Mouse (Mus musculus) layer of hippocampus, adult 18-20 months (tissue): ENCODE data around the gene A3galt2. TPM values are rescaled to one million over a fixed set of nuclear protein-coding genes. Genes with fewer than 3 reads are reported as not detected.

Source experiments
- DNase-seq, 2 experiments: peaks; one replicate each; pipeline ENCODE4 v3.0.0; 2022; ENCODE audit warnings: low spot score in 2 of 2
- long read RNA-seq: library from polyadenylated mRNA; stranded (forward); transcript quantifications from one replicate; pipeline ENCODE4 v2.0.0, GENCODE M21; 2021
- total RNA-seq, 2 experiments: library from RNA; stranded (reverse); gene quantifications; 2 replicates each; pipeline ENCODE4 v1.2.3; 2021

Gene A3galt2
- under 1 TPM; 0.28 to 0.35 TPM for total RNA-seq
- long read RNA-seq: 0 reads

DNA sequence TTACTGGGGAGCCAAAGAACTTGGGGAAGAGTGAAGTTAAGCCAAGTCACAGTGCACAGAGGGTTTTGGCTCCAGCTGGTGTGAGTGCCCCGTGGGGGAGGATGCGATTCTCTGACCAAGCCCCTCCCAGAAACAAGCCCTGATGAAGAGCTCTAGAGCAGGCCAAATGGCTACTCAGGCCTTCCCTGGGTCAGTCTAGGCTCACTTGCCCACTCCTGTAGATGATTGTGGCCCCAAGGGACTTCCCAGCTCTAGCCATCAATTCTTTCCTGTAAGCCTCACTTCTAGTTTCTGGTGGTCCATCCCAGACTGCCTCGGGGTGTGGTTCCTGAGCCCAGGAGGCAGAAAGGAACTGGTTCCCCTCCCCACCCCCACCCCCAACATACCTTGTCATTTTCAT lies at the start of gene A3galt2:
TSS of gene A3galt2 (plus strand) at position 301 of the 400 bp plus-strand sequence.
- DNase-seq: no peak

DNA sequence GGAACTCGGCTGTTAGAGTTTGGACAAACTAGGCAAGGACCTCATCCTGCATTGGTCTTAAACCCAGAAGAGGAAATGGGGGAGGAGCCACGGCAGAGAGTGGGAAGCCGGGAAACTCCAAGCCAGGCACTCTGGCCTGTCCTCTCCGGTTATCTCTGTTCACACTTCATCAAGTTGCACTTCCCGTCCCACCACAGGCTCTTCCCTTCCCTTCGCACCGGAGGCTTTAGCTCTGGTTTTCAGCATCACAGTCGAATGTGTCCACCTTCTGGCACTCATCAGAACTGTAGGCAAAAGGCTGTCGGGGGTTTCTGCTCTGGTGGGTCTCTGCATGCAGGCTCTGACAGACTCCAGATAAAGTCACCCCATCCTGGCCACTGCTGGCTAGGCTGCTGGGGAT lies 48.5 kb upstream of the A3galt2 start:
- DNase-seq: no peak

DNA sequence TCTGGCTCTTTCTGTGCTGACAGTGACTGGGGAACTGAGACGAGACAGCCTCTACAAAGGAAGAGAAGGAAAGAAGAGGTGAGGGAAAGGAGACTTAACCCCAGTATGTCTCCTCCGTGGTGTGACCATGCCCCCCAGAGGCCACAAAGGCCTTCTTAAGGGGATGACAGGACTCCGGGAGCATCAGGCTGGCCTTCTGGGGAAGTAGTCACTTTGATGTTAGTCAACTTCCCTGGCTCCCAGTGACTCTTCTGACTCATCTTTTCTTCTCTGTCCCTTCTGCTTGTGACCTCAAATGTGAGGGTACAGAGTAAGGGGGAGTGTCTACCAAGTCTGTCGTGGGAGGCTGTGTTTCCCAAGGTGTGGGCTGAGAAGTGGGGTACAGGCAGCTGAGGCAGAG lies 47.8 kb upstream of the A3galt2 start:
- DNase-seq: no peak

DNA sequence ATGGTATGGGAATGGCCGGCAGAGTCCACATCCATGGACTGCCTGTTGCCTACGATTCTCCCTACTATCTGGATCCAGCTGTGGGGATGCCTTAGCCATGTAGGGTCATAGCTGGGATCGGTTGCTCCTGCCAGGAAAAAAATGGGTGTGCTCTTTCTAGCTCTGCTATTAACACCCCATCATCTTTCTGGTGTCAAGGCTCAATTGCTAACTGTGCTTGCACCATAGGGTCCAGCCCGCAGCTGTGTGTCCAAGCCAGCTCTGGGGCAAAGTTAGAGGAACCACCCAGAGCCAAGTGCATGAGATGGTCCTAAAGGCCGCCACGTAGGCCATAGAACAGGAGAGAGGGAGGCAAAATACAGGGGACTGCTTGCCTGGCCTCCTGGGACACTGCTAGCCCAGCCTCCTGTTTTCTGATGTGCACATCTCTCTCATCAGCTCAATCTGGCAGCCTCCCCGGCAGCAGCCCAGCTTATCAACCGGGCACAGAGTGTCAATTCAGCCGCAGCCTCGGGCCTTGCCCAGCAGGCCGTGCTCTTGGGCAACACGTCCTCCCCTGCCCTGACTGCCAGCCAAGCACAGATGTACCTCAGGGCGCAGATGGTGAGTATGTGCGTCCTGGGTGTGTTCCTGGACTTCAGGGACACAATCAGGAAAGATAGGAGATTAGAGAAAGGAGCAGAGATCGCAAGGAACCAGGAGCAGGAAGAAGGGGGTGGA lies 45.9 kb upstream of the A3galt2 start:
- no peak for DNase-seq

DNA sequence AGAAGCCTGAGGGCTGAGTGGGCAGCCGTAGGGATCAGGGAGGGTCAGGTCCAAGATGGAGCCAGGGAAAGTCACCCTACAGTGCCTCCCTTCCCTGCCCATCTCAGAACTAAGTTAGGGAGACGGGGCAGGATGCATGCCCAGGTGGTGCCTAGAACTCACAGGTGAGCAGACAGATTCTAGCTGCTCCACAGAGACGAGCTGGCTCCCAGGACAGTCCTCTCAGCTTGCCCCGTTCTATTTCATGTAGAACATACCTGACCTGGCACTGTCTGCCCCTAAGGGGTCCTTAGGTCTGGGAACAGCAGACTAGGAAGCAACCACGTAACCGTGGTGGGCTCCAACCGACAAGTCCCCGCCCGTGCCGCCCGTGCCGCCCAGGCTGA lies 45.4 kb upstream of the A3galt2 start:
- no peak for DNase-seq

DNA sequence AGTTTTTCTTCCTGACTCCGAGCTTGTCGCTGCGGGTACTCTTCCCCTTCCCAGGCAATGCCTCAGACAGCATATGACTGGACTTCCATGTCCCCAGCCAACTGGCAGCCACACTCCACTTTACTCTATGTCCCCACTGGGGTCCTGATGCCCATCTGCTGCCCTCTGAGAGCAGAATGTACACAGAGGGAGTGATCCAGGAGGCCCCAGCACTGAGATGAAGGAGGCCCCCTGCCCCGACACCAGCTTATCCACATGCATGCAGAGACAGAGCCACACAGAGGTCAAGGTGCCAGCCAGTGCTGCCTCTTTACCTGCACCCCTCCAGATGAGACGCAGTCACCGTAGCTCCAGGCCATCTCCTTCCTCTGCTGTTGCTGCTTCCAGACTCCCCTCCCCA lies 44.9 kb upstream of the A3galt2 start:
- no peak for DNase-seq

DNA sequence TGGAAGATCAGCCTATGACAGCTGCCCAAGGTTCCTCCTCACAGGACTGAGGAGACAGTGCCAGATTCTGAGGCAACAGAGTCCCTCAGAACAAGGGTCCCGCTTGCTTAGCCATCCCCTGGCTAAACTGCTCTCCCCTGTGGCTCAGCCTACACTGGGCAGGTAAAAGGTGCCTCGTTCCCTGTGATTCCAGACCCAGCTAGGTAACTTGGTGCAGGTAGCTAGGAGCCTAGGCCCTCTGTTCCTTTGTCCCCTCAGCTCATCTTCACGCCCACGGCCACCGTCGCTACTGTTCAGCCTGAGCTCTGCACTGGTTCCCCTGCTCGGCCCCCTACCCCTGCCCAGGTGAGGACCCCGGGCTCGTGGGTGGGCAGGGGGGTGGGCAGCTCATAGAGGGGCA lies 44.4 kb upstream of the A3galt2 start:
- DNase-seq: no peak

DNA sequence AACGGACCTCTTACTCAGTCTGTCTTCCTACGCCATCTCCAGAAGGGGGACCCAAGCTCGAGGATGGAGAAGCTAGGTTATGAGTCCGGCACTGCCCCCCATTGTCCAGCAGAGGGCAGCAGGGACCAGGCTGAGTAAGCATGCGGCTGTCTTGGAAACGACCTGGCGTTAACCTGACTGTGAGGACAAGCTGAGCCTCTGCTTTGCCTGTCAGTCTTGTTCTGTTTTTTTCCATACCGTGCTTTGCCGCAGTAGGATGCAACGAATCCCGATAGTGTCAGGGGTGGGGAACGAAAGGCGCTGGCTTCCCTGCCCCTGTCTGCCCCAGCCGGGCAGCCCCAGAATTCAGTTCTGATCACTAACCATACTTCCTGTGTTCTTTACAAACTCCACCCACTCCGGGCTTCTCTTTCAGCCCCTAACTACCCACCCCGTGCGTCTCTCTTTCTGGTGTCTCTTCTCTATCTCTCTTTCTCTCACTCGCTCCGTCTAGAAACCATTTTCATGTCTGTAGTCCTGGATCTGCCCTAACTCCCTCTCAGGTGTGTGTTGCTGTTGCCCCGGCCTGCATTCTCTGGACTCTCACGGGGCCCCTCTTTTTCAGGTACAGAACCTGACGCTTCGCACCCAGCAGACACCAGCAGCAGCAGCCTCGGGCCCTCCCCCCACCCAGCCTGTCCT lies 43.6 kb upstream of the A3galt2 start:
- DNase-seq: peak; percentile 78 to 96

DNA sequence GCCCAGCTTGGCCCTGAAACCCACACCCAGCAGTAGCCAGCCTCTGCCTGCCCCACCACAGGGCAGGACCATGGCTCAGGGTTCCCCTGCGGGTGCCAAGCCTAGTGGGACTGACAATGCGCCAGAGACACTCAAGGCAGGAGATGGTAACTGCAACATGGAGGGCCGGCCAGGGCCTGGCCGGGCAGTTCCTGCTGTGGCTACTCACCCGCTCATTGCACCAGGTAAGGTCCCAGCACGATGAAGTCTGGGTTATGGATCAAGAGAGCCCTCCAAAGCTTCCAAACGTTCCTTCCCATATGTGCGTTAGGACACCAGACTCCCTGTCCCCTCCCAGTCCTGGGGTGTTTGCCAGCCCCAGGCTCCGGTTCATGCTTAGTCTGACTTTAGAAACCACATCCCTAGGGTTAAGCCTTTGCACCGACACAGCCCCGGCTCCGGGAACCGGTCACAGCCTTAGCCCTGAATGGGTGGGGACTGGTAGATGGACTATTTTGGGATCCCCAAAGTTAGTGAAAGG lies 43.0 kb upstream of the A3galt2 start:
- DNase-seq: no peak

DNA sequence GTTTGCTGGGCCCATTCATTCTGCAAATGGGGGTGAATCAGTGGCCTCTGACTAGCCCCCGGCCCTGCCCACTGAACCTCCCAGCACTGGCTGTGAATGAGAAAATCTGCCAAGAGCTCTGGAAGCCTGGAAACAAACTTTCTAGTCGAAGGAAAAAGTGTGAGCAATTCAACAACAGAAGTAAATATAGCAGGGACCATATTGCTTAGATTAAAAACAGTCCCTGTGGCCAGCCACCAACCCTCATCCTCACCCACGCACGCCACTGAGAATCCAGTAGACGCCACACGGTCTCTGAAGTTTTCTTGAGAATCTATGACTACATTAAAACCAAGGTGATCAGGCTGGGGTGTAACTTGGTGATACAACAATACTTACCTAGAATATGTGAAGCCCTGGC lies 42.2 kb upstream of the A3galt2 start:
- DNase-seq: no peak

DNA sequence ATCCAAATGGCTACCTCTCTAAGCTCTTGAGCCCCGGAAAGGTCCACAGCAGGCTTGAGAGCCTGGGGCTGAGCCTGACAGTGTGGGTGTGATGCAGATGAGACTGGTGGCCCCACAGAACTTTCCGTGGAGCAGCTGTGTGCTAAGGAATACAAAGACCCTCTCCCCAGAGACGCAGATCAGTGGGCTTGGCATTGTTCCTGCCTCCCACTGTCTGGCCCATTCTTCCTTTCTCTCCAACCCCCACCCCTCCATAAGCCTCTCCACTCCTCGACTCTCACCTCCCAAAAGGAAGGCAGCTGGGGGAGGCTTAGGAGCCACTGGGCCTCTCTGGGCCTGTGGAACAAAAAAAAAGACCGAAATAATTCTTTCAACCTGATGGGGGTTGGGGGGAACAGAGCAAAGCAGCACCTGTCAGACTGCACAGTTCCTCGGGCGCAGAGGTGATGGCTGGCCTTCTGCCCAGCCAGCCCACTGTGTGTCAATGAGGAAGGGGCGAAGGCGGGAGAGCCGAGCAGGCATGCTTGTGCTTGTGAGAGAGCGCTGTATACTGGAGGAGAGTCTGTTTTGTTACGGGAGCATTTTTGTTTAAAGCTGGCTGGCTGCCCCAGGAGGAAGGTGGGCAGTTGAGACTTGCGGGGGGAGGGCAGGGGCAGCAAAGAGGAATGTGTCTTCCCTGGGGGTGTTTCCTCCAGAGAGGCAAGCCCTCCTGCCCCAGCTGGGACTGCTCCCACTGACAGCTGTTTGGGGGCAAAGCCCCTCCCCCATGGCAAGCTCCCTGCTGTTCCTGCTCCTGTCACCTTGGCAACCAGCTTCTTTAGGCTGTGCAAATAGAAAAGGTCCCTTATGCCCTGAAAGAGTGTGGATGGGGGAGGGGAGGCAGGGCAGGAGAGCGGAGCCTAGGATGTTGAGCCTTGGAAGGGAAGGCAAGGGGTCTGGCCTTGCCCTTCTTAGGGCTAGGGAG lies 39.6 kb upstream of the A3galt2 start:
- DNase-seq: peak; percentile 61 to 65

DNA sequence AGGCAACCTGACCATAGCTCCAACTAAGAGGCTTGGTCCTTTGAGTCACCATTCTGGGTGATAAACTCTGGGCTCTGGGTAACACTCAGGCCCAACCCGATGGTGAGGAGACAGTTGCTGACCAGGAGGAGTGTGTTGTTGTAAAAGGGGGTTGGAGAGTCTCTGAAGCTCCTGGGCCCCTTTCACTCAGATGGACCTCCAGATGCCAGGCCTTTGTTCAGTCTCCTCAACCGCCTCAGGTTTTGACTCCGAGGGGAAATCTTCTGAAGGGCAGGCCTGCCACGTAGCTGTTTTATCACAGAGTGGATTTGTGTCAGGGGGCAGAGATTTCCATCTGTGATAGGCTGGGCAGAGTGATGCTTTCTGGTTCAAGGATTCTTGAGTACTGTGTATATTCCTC lies 38.9 kb upstream of the A3galt2 start:
- DNase-seq: no peak

DNA sequence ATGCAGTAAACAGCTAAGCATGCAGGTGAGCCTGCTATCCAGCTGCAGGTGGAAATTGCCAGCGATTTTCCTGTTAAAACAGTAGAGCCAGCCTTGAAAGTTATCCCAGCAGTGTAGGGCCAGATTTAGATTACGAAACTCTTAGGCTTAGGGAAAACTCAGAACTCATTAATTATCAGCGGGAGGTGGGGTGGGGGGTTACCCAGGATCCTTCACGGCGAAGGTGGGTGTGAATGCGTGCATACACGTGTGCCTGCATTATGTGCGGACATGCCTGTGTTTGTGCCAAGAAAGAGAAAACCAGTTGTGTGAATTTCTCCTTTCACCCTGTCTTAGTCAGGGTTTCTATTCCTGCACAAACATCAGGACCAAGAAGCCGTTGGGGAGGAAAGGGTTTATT lies 38.4 kb upstream of the A3galt2 start:
- DNase-seq: no peak

DNA sequence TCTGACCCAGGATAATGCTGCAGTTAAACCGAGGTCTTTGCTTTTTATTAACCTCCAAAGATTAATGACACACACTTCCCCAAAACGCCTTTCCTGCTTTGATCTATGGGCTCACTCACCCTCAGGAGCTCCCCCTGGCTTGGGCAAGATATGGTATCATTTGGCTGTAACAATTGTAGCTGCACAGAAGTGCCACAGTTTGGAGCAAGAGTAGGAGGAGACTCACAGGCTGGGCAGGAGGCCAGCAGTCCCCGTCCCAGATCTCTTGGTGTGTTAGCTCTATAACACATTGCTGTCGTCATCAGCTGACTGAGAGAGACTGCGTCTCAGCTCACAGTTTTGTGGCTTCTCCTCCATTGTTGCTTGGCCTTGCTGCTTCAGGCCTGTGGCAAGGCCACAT lies 35.1 kb upstream of the A3galt2 start:
- peak; percentile 78 to 84 for DNase-seq

DNA sequence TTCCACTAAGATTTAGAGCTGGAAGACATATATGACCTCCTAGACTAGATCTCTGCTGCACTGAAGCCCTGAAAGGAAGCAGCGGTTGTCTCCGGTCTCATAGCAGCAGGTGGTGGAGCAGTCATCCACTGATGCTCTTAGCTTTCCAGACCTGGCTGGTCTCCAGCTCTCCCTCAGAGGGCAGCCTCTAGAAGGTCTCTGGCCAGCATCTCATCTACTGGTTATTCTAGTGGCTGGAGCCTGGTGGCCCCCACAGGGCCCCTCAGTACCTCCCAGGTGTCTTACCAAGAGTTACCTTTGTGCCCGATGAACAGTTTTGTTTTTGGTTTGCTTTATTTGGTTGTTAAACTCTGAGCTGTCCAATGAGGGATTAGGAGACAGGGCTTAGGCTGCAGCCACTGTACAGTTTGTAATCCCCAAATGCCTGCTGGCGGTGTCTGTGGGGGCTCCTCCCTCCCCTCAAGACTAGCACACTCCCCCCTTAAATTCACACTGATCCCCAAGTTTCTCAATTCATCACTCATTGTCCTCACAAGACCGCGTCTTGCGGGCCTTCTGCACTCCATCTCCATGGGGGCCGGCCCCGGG lies 34.0 kb upstream of the A3galt2 start:
- no peak for DNase-seq

DNA sequence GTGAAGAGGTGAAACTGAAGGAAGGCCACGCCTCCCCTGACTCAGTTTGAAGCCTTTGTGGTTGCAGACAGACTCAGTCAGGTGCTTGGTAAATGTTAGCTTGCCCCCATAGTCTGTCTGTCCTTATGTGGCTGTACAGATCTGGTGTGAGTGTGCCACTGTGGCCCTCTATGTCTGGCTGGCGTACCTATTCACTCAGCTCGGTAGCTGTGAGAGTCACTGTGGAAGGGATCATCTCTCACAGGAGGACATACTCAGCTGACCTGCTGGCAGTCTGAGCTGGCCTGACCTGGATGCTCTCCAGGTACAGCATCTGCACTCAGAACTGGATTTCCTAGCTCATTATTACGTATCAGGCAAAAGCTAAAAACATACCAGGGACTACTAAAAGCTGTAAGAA lies 33.4 kb upstream of the A3galt2 start:
- DNase-seq: no peak

DNA sequence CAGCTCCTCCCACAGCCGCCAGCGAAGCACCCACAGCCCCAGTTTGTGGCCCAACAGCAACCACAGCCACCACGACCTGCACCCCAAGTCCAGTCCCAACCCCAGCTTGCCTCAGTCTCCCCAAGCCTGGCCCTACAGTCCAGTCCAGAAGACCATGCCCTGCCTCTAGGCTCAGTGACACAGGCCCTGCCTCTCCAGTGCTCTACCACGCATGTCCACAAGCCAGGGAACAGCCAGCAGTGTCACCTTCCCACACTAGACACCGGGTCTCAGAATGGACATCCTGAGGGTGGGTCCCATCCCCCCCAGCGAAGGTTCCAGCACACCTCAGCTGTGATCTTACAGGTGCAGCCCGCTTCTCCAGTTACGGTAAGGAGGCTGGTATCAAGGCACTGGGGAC lies 32.2 kb upstream of the A3galt2 start:
- DNase-seq: no peak

DNA sequence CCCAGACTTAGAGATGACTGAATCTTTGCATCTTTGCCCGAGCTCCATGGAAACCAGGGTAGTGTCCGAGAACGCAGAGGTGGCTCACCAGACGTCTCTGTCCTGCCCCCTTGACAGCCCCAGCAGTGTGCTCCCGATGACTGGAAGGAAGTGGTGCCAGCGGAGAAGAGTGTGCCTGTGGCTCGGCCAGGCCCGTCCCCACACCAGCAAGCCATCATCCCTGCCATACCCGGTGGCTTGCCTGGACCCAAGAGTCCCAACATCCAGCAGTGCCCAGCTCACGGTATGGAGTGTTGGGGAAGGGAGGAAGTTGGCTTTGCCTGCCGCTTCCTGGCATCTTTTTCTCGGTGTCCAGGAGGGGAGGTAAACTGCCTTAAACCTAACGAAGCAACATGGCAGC lies 31.7 kb upstream of the A3galt2 start:
- DNase-seq: no peak

DNA sequence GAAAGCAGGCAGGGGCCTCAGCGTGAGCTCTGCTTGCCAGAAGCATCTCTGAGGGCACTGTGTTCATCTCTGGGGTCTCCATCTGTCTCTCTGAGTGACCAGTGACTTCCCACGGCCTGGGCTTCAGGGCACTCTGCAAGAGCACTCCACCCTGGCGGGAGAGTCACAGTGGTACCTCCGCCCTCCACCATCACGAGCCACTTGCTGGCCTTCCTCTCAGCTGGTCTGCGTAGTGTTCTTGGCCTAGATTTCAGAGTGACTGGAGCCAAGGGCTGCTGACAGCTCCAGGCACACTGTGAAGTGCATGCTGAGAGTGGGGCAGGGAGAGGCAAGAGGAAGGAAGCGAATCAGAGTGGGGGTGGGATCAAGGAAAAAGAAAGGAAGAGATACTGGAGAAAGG lies 31.1 kb upstream of the A3galt2 start:
- no peak for DNase-seq

DNA sequence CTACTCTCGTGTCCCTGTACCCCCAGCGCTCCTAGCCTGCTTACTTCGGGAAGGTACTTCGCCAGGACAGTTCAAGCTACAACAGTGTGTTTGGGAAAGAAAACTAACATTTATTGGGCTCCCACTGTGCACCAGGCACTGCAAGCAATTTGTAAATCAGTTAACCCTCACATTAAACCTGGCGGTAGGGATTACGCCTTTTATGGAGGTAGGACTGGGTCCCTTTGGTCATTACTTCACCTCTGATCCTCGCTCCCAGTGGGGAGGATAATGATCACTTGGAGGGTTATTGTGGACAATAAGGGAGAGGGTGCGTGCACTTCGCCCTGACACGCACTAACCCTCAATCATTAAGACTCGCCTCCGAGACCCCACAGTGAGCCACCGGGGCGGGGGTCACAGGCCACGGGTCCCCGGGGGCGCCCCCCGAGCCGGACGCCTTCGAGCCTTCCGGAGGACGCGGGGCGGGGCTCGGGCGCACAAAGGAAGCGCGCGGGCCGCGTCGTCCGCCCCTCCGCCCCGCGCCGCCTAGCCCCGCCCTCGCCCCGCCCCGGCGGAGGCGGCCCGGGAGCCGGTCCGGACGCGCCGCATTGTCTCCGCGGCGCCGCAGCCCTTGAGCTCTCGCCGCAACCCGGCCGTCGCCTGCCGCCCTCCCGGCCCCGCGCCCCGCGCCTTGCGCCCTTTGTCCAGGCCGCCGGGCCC lies 28.0 kb upstream of the A3galt2 start:
- peak; percentile 67 to 81 for DNase-seq
